Mouse (Mus musculus) liver, embryonic 14.5 days (tissue): ENCODE measurements around the gene Bax. TPM values are rescaled to one million over a fixed set of nuclear protein-coding genes. Genes with fewer than 3 reads are reported as not detected.

Experiments used
- ATAC-seq: fragments of 200-750 bp; cut with Nextera tagmentation; 2 replicates; pipeline ENCODE4 v1.8.0; 2017; ENCODE audit warnings: moderate number of reproducible peaks, mild to moderate bottlenecking, moderate library complexity; ENCODE audit not compliant: insufficient read depth
- DNase-seq, 3 experiments: peaks; one replicate each; pipeline ENCODE4 v3.0.0-alpha.2; 2012 to 2013; ENCODE audit warnings: low read depth in 3 of 3, low spot score in 3 of 3
- H3K27ac ChIP-seq: fragments of 300-500 bp; sonication (generic); 2 replicates; pipeline ENCODE4 v1.5.1; 2014; ENCODE audit warnings: moderate library complexity, mild to moderate bottlenecking, control low read depth, inconsistent platforms
- H3K27me3 ChIP-seq: fragments of 300-500 bp; sonication (generic); 2 replicates; pipeline ENCODE4 v1.6.1; 2014; ENCODE audit warnings: mild to moderate bottlenecking, low read length, moderate library complexity; ENCODE audit not compliant: control insufficient read depth, insufficient read depth
- H3K36me3 ChIP-seq: fragments of 300-500 bp; sonication (generic); replicated peaks from 2 replicates; pipeline ENCODE4 v1.6.1; 2014; ENCODE audit warnings: low read depth; ENCODE audit not compliant: control insufficient read depth, insufficient read depth
- H3K4me1 ChIP-seq, 2 experiments: fragments of 200-500 bp in 1 of 2; fragments of 300-500 bp in 1 of 2; sonication (generic) in 1 of 2; replicated peaks; 2 replicates each; pipeline ENCODE4 v1.6.1; 2012 to 2014; ENCODE audit warnings: antibody characterized with exemption in 1 of 2, inconsistent platforms in 1 of 2, low read length in 1 of 2; ENCODE audit not compliant: control insufficient read depth in 2 of 2, insufficient read depth in 2 of 2
- H3K4me2 ChIP-seq: fragments of 300-500 bp; sonication (generic); 2 replicates; pipeline ENCODE4 v1.6.1; 2014; ENCODE audit warnings: low read depth, mild to moderate bottlenecking, control low read depth, moderate library complexity
- H3K4me3 ChIP-seq, 2 experiments: fragments of 200-500 bp in 1 of 2; fragments of 300-500 bp in 1 of 2; sonication (generic) in 1 of 2; 2 replicates each; pipeline ENCODE4 v1.5.1; 2012 to 2014; ENCODE audit warnings: low read depth in 2 of 2, low read length in 2 of 2, mild to moderate bottlenecking in 2 of 2, control low read depth in 1 of 2, inconsistent platforms in 1 of 2, moderate library complexity in 1 of 2; ENCODE audit not compliant: insufficient read depth in 1 of 2
- H3K9ac ChIP-seq: fragments of 300-500 bp; sonication (generic); replicated peaks from 2 replicates; pipeline ENCODE4 v1.6.1; 2014; ENCODE audit warnings: mild to moderate bottlenecking, control low read depth, moderate library complexity
- H3K9me3 ChIP-seq: fragments of 300-500 bp; sonication (generic); 2 replicates; pipeline ENCODE4 v1.6.1; 2016; ENCODE audit warnings: low read length, mixed read lengths; ENCODE audit not compliant: control insufficient read depth
- CTCF ChIP-seq: IDR thresholded peaks from 2 replicates; pipeline ENCODE4 v1.5.1; 2016; ENCODE audit warnings: antibody characterized with exemption, low read depth, control low read depth
- EP300 ChIP-seq: IDR thresholded peaks from 2 replicates; pipeline ENCODE4 v1.6.1; 2016; ENCODE audit warnings: antibody characterized with exemption, low read depth
- WGBS: fragments of 180-500 bp; shearing (Covaris S2); extraction: QIAGEN DNeasy Blood & Tissue Kit; methylation state at CpG from one replicate; pipeline ENCODE4 v1.1.7; 2014; ENCODE audit not compliant: insufficient replicate concordance; 5-methylcytosine and 5-hydroxymethylcytosine counted together
- polyA plus RNA-seq, 2 experiments: library from polyadenylated mRNA; depleted of rRNA in 1 of 2; stranded (reverse) in 1 of 2; unstranded in 1 of 2; fragments of >200 nt; fragmentation: Nextera tagmentation in 1 of 2; extraction: Ambion mirVana in 1 of 2; gene quantifications; 2 replicates each; pipeline versions ENCODE4 v1.2.1 to v1.2.3; 2012 to 2014

Bax gene
- polyA plus RNA-seq, 2 experiments: 49.7 to 57.9 TPM

GRCm38 (mm10) chr7:45443526-45444420 lies 22.9 kb downstream of the Bax start:
- no peak overlapping the region for H3K4me2 ChIP-seq
- ATAC-seq: no peak
- no peak for DNase-seq
- no peaks in the 10 kb centered on the region for H3K36me3 ChIP-seq
- H3K4me1 ChIP-seq: peaks cover 0 to 11% of the 10 kb centered on the region in 2 experiments; a peak in 2 of 4 replicates
- no peaks in the 10 kb centered on the region for H3K27me3 ChIP-seq
- no peak overlapping the region for H3K9ac ChIP-seq
- H3K9me3 ChIP-seq: no peaks in the 10 kb centered on the region
- no peak overlapping the region for H3K4me3 ChIP-seq
- WGBS: 45% methylated on average over 22 of the region's 22 CpGs
- H3K27ac ChIP-seq: no peak overlapping the region
- TF ChIP-seq EP300: no peak
- no peak for TF ChIP-seq CTCF

- Histone ChIP-seq H3K4me1 (peaks cover 0 to 13% of the 10 kb centered on the region in 2 experiments; a peak in 2 of 4 replicates), H3K27ac (no peak within 1 kb of the TSS), H3K4me3 (no peak within 1 kb of the TSS), H3K9me3 (no peaks in the 10 kb centered on the region), H3K27me3 (no peaks in the 10 kb centered on the region), H3K36me3 (no peaks in the 10 kb centered on the region), H3K4me2 (no peak within 1 kb of the TSS), H3K9ac (no peak within 1 kb of the TSS)
- WGBS: 45% methylated on average over 19 of the region's 19 CpGs
- TF ChIP-seq EP300 (no peak), CTCF (peak; percentile 55)
- ATAC-seq (no peak), DNase-seq (no peak)
Observed at GRCm38 (mm10) chr7:45437521-45438276, 29.0 kb downstream of the Bax start, which contains the start of gene Ruvbl2. TSS of gene Ruvbl2 (minus strand) at chr7:45438096.

GRCm38 (mm10) chr7:45437046-45437445 lies 29.7 kb downstream of the Bax start:
- Histone ChIP-seq H3K27ac (no peak overlapping the region), H3K27me3 (no peaks in the 10 kb centered on the region), H3K9me3 (no peaks in the 10 kb centered on the region), H3K9ac (no peak overlapping the region), H3K4me1 (peaks cover 0 to 14% of the 10 kb centered on the region in 2 experiments; a peak in 2 of 4 replicates), H3K36me3 (no peaks in the 10 kb centered on the region), H3K4me2 (no peak overlapping the region), H3K4me3 (no peak overlapping the region)
- TF ChIP-seq EP300 (no peak), CTCF (no peak)
- no peak for DNase-seq
- 45% methylated on average over 6 of the region's 6 CpGs for WGBS
- no peak for ATAC-seq

- ATAC-seq (no peak), DNase-seq (no peak)
- H3K4me1 ChIP-seq: peaks cover 0 to 14% of the 10 kb centered on the region in 2 experiments; a peak in 2 of 4 replicates
- no peaks in the 10 kb centered on the region for H3K9me3 ChIP-seq
- peaks cover 2% of the 10 kb centered on the region; the same call in 1 of the 2 replicates for H3K36me3 ChIP-seq
- H3K4me2 ChIP-seq: no peak overlapping the region
- no peak overlapping the region for H3K4me3 ChIP-seq
- H3K9ac ChIP-seq: no peak overlapping the region
- H3K27ac ChIP-seq: no peak overlapping the region
- TF ChIP-seq EP300 (no peak), CTCF (no peak)
- no peaks in the 10 kb centered on the region for H3K27me3 ChIP-seq
- WGBS: 70% methylated on average over 5 of the region's 5 CpGs
Observed at GRCm38 (mm10) chr7:45436444-45436843, 30.3 kb downstream of the Bax start.

- no peaks in the 10 kb centered on the region for H3K27me3 ChIP-seq
- no peak overlapping the region for H3K27ac ChIP-seq
- H3K4me1 ChIP-seq: peaks cover 0 to 14% of the 10 kb centered on the region in 2 experiments; a peak in 2 of 4 replicates
- H3K4me2 ChIP-seq: peak overlapping the region; percentile 73
- H3K36me3 ChIP-seq: peaks cover 3% of the 10 kb centered on the region; the same call in 1 of the 2 replicates
- H3K9me3 ChIP-seq: no peaks in the 10 kb centered on the region
- ATAC-seq (no peak), DNase-seq (no peak)
- WGBS: 5% methylated on average over 16 of the region's 16 CpGs
- TF ChIP-seq CTCF: no peak
- no peak for TF ChIP-seq EP300
- H3K4me3 ChIP-seq: peak overlapping the region; percentile 39 to 51
- peak overlapping the region; percentile 58 for H3K9ac ChIP-seq
Observed at GRCm38 (mm10) chr7:45435038-45435437, 31.7 kb downstream of the Bax start.
